Mouse (Mus musculus) MEL-GATA-1-ER (cell line): ENCODE data around the gene Medag.

Experiments
- DNase-seq: peaks from one replicate; pipeline ENCODE4 v3.0.0-alpha.2; 2012; ENCODE audit warnings: low read depth; ENCODE audit errors: extremely low read depth

Gene Medag

DNA sequence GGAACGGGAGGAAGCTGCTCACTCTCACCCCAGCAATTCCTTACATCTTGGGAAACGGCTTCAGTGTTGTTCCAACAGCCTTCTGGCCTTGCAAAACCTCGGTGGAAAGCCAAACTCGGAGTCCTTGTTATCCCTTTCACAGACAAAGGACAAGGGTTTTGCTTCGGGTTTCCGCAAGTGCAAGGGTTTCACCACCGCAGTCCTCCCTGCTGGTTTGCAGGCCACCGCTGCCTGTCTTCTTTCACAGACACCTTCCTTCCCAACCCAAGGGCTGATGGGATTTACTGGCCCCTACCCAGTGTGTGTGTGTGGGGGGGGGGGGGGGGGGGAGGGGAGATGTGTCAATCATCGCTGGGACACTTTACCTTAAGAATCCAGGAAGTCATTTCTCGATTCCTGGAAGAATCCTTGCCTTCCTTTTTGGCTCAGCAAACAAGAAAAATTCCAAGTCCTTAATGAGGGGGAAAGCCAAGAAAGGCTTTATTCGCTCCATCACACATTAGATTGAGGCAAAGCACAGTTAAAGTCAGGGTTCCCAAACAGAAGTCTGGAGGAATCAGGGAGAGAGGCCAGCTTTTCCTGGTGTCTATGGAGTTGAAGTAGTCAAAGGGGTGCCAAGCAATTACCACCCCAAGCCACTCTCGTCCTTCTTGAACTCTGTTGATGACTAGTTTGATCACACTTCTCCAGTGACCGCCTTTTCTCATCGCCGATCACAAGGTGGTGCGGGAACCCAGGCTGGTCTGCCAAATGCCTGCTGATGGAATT is 63.3 kb downstream of the Medag start:
- no peak for DNase-seq
